Mouse (Mus musculus): ENCODE results near the gene Nobox. TPM values are rescaled to one million over a fixed set of nuclear protein-coding genes. Genes with fewer than 3 reads are reported as not detected.

Gene Nobox
- polyA plus RNA-seq, 1 experiment = not detected

DNA sequence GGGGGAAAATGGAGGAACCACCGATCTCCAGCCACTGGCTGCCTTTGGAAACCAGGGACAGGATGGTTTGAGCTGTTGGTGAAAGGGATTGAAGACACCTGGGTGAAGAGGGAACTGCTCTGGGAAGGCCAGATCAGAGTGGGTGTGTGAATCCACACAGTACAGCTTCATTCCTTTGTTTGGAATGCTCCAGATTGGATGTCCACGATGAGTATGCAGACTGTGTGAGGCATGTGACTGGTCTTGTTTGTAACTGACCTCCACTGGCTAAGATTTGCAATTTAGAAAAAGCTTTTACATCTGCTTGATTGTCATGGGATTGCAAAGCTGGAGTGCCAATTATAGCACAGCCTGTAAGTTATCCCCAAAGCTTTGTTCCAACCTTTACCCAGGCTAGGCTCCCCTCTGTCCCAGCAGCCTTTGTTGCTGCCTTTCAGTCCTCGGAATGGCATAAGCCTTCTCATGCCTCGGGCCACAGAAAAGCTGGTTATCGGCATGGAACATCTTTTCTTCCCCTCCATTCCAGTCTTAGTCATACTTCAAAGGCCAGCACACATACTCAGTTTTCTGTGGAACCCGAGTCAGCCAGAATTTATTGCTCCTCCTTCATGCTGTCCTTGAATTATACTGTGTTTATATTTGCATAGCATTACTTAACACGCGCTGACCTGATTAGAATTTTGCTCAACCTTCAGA, 3.8 kb upstream of the Nobox start:
- DNase-seq (ENCODE audit: low read depth) = peak; percentile 73
- TF ChIP-seq POLR2A (IDR thresholded peaks at IDR 0.05; ENCODE audit: borderline replicate concordance, extremely low read depth, insufficient read depth, insufficient read length, poor library complexity, severe bottlenecking) (no peak), CTCF (IDR thresholded peaks at IDR 0.05; ENCODE audit: borderline replicate concordance, extremely low read depth, insufficient read depth, insufficient read length) (no peak)

DNA sequence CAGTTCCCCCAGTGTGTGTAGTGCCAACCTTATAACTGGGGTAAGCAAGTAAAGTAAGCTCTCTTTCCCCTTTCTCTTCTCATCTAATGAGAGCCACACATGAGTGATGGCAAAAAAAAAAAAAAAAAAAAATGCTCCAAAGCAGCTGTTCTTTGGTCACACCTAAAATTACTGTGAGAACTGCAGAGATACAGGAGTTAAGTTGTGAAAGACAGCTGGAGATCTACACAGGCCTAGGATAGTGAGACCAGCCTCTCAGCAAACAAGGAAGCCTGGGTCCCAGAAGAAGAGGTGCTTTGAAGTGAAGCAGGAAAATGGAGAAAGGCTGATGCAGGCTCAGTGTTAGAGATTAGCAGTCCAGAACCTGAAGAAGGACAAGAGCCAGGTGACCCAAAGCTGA, 3.2 kb upstream of the Nobox start:
- DNase-seq (ENCODE audit: low read depth) = no peak
- TF ChIP-seq CTCF (IDR thresholded peaks at IDR 0.05; ENCODE audit: borderline replicate concordance, extremely low read depth, insufficient read depth, insufficient read length) (no peak), POLR2A (IDR thresholded peaks at IDR 0.05; ENCODE audit: borderline replicate concordance, extremely low read depth, insufficient read depth, insufficient read length, poor library complexity, severe bottlenecking) (no peak)

DNA sequence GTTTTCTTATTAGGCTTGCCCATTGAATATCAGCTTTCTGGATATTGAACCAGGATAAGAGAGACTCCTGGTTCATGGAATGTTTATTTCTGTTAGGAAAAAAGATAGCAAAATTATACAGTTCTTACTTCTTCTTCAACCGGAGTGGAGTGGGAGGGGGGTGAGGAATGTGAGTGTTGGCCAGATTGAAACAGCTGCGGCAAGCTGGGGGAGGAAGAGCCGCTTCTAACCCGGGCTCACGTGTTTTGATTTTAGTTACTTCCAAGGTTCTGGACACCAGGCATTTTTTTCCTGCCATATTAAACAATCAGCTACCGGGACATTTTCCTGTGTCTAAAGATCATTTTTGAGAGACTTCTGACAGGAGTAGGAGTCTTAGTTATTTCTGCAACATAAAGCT, 717 bp upstream of the Nobox start:
- no peak for DNase-seq (ENCODE audit: low read depth)
- TF ChIP-seq CTCF (IDR thresholded peaks at IDR 0.05; ENCODE audit: borderline replicate concordance, extremely low read depth, insufficient read depth, insufficient read length) (no peak), POLR2A (IDR thresholded peaks at IDR 0.05; ENCODE audit: borderline replicate concordance, extremely low read depth, insufficient read depth, insufficient read length, poor library complexity, severe bottlenecking) (no peak)

DNA sequence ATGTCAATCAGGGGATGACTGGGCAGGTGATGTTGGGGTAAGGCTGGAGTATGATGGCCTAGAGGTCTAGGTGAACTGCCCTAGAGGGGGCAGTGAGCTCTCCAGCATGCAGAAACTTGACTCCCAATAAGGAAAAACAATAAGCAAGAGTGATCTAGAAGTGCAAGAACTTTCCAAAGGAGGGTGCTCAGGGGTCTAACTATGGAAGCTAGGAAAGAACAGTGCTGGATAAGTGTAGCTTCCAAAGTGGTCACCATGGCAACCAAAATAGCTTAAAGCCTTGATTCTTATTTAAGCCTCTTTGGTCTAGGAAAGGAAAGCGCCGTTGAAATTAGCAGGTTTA, 11.9 kb downstream of the Nobox start:
- peak; percentile 60 for DNase-seq (ENCODE audit: low read depth)
- TF ChIP-seq POLR2A (IDR thresholded peaks at IDR 0.05; ENCODE audit: borderline replicate concordance, extremely low read depth, insufficient read depth, insufficient read length, poor library complexity, severe bottlenecking) (no peak), CTCF (IDR thresholded peaks at IDR 0.05; ENCODE audit: borderline replicate concordance, extremely low read depth, insufficient read depth, insufficient read length) (no peak)

DNA sequence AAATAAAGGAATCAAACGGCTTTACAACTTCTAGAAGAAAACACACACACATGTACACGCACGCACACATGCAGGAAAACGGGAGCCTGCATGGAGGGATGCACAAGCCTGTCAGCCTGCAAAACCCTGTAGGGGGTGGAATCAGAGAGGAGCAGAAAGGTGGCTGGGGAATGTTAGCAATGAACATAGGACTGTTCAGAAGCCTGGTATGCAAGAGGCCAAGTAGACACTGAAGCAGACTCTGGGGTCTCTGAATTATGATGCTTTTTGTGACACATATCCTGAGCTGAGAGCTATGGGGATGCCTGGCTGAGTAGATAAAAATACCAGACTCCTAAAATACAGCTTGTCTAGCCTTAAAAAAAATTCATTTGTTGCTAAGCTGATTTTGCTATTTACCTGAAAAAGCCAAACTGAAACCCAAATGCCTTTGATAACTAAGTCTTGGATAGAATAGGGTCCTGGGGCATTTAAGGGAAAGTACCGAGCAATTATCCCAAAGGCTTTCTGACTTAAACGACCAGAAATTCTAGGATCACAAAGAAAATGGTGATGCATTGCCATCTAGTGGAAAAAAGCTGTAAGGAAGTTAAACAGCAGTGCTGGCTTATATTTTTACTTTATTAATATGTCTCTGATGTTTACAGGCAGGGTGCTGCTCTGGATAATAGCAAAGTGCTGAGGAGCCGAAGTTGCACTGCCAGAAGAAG, 12.4 kb downstream of the Nobox start:
- DNase-seq (ENCODE audit: low read depth) = peak; percentile 83

DNA sequence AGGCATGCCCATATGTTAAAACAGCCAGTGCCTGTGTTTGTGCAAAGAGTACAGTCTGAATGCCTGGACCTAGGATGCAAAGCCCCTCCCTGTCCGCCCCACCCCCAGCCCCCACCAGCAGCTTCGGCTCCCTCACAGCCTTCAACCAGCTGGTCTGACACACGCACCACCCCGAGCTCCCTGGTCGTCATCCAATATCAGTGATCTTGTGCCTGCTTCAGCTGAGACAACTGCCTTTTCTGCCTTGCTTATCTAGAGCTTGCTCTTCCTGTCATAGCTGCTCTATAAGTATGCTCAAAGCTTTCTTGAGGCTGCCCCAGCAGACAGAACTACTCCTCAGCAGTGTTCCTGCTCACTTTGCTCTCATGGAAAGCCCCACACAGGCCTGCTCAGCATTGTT, 13.4 kb downstream of the Nobox start:
- DNase-seq (ENCODE audit: low read depth) = peak; percentile 22

More for the DNA sequence above, 12.4 kb downstream of the Nobox start:
- no peak for TF ChIP-seq CTCF (IDR thresholded peaks at IDR 0.05; ENCODE audit: borderline replicate concordance, extremely low read depth, insufficient read depth, insufficient read length)
- TF ChIP-seq POLR2A (IDR thresholded peaks at IDR 0.05; ENCODE audit: borderline replicate concordance, extremely low read depth, insufficient read depth, insufficient read length, poor library complexity, severe bottlenecking) = no peak

DNA sequence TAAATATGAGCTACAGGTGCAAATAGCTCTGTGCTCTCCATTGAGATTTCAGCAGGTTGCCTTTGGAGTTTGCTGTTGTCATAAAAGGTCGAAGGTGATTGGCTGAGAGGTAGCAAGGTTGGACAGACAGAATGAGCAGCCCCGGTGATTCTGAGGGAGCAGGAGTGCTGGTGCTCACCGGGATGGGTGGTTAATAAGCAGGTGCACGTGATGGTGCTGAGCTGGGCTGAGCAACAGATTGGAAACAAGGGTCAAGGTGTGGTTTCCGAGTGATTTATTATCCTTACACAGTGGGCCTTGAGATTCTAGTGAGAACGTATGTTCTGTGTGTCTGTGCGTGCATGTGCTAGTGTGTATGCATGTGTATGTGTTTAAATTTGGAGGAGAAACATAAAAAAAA, 16.2 kb downstream of the Nobox start:
- no peak for TF ChIP-seq POLR2A (IDR thresholded peaks at IDR 0.05; ENCODE audit: borderline replicate concordance, extremely low read depth, insufficient read depth, insufficient read length, poor library complexity, severe bottlenecking)
- no peak for TF ChIP-seq CTCF (IDR thresholded peaks at IDR 0.05; ENCODE audit: borderline replicate concordance, extremely low read depth, insufficient read depth, insufficient read length)
- DNase-seq (ENCODE audit: low read depth) = no peak

More for the DNA sequence above, 13.4 kb downstream of the Nobox start:
- TF ChIP-seq POLR2A (IDR thresholded peaks at IDR 0.05; ENCODE audit: borderline replicate concordance, extremely low read depth, insufficient read depth, insufficient read length, poor library complexity, severe bottlenecking) (no peak), CTCF (IDR thresholded peaks at IDR 0.05; ENCODE audit: borderline replicate concordance, extremely low read depth, insufficient read depth, insufficient read length) (no peak)

DNA sequence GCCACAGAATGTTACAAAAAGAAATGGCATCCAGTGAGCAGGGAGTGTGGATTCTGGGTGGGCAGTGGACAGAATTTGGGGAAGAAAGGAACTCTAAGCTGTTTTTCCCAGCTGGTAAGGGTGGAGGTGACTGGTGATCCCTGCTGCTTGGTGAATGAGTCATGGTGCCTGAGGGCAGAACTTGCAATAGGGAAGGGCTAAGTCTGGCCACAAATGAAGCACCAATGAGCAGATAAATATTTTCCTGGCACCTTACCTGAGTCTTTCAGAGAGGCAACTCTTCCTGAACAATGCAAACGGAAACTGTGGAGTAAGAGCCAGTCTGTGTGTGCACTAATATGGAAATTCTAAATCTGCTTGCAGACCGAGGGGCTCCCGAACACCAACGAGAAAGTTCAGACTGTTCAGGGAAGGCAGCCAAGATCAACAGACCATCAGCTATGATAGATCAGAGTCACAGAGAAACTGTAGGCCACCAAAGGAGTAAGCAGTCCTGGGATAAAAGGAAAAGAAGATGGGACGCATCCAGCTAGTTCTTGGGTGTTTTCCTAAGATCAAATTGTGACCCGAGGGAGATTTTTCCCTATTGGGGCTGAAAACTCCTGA, 16.8 kb downstream of the Nobox start:
- TF ChIP-seq CTCF (IDR thresholded peaks at IDR 0.05; ENCODE audit: borderline replicate concordance, extremely low read depth, insufficient read depth, insufficient read length) (no peak), POLR2A (IDR thresholded peaks at IDR 0.05; ENCODE audit: borderline replicate concordance, extremely low read depth, insufficient read depth, insufficient read length, poor library complexity, severe bottlenecking) (no peak)
- DNase-seq (ENCODE audit: low read depth) = no peak

DNA sequence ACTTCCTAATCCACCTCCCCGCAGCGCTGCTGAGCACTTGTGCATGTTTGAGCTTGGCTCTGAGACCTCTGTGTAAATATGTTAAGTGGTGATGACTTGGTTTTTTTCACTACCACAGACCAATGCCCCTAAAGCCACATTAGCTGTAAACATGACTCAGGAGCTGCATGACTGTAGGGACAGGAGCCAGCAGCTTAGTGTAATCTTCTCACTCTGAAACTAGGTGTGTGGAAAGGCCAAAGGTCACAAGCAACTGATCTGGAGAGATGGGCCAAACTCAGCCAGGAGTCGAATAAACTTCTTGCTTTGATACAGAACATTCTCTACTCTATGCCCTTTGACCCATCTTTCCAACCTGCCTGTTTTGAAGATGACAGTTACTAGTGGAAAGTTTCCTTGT, 17.3 kb downstream of the Nobox start:
- TF ChIP-seq POLR2A (IDR thresholded peaks at IDR 0.05; ENCODE audit: borderline replicate concordance, extremely low read depth, insufficient read depth, insufficient read length, poor library complexity, severe bottlenecking) = no peak
- TF ChIP-seq CTCF (IDR thresholded peaks at IDR 0.05; ENCODE audit: borderline replicate concordance, extremely low read depth, insufficient read depth, insufficient read length) = no peak
- no peak for DNase-seq (ENCODE audit: low read depth)

DNA sequence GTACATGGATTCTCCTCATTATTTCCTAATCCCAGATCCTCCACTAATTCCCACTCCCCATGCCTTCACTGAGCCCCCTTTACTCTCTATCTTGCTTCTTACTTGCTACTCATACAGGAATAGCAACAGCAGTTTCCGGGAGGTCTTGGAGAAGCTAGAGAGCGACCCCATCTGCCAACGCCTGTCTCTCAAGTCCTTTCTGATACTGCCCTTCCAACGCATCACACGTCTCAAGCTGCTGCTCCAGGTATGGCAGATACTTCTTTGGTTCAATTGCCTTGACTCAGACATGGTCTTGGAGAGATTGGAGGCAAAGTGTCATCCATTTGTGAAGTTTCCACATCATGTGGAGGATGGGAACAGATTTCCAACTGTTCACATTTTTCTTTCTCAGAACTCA, 28.9 kb downstream of the Nobox start:
- DNase-seq (ENCODE audit: low read depth) = no peak
- TF ChIP-seq CTCF (IDR thresholded peaks at IDR 0.05; ENCODE audit: borderline replicate concordance, extremely low read depth, insufficient read depth, insufficient read length) = no peak
- no peak for TF ChIP-seq POLR2A (IDR thresholded peaks at IDR 0.05; ENCODE audit: borderline replicate concordance, extremely low read depth, insufficient read depth, insufficient read length, poor library complexity, severe bottlenecking)

DNA sequence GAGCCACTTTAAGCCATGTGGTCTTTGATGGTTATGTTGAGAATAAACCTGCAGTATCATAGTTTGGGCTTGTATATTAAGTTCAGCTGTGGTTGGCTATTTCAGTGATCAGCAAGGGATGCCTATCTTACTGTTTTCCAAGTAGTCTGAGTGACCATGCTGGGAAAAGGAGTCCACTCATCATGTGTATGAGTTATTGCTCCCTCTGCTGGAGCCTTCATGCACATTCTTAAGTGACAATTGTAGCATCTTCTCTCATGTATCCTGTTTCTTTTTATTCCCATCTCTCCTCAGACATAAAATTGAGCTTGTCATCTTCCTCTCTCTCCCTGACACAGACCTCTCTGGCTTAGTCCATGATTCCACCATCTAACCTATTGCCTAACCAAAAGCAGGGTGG, 31.1 kb downstream of the Nobox start:
- TF ChIP-seq CTCF (IDR thresholded peaks at IDR 0.05; ENCODE audit: borderline replicate concordance, extremely low read depth, insufficient read depth, insufficient read length) = peak; percentile 16; the same call in 1 of the 2 replicates
- no peak for TF ChIP-seq POLR2A (IDR thresholded peaks at IDR 0.05; ENCODE audit: borderline replicate concordance, extremely low read depth, insufficient read depth, insufficient read length, poor library complexity, severe bottlenecking)
- DNase-seq (ENCODE audit: low read depth) = peak; percentile 15

Measured in brain, embryonic 14.5 days (tissue).